Mouse (Mus musculus) stomach, embryonic 16.5 days (tissue): ENCODE results near the gene Dync1li1. TPM values are rescaled to one million over a fixed set of nuclear protein-coding genes. Genes with fewer than 3 reads are reported as not detected.
A peak's percentile ranks its signal among the peaks of the same experiment; 100 is the strongest.
"Not testable (repeated sequence)": the region's sequence is repeated elsewhere in the genome, so short reads cannot be mapped to it uniquely, and the experiment has no call there.

ENCODE experiments used
- ATAC-seq: fragments of 200-750 bp; cut with Nextera tagmentation; 2 replicates; pipeline ENCODE4 v1.8.0; 2017; ENCODE audit warnings: moderate number of reproducible peaks, moderate TSS enrichment; ENCODE audit not compliant: insufficient read depth, low FRiP score
- H3K27ac ChIP-seq: fragments of 300-500 bp; sonication (generic); 2 replicates; pipeline ENCODE4 v1.5.1; 2014; ENCODE audit warnings: low read length
- H3K27me3 ChIP-seq: fragments of 300-500 bp; sonication (generic); 2 replicates; pipeline ENCODE4 v1.6.1; 2014; ENCODE audit warnings: low read length, control low read depth, mixed read lengths; ENCODE audit not compliant: control insufficient read depth, insufficient read depth
- H3K36me3 ChIP-seq: fragments of 300-500 bp; sonication (generic); 2 replicates; pipeline ENCODE4 v1.6.1; 2014; ENCODE audit warnings: low read length; ENCODE audit not compliant: control insufficient read depth, insufficient read depth
- H3K4me1 ChIP-seq: fragments of 300-500 bp; sonication (generic); 2 replicates; pipeline ENCODE4 v1.6.1; 2014; ENCODE audit warnings: low read length, control low read depth, mixed read lengths; ENCODE audit not compliant: control insufficient read depth, insufficient read depth
- H3K4me2 ChIP-seq: fragments of 300-500 bp; sonication (generic); 2 replicates; pipeline ENCODE4 v1.6.1; 2014; ENCODE audit warnings: low read depth, low read length, mixed read lengths
- H3K4me3 ChIP-seq: fragments of 300-500 bp; sonication (generic); replicated peaks from 2 replicates; pipeline ENCODE4 v1.5.1; 2014; ENCODE audit warnings: mild to moderate bottlenecking, low read length
- H3K9ac ChIP-seq: fragments of 300-500 bp; sonication (generic); 2 replicates; pipeline ENCODE4 v1.6.1; 2014; ENCODE audit warnings: low read length
- H3K9me3 ChIP-seq: fragments of 300-500 bp; sonication (generic); replicated peaks from 2 replicates; pipeline ENCODE4 v1.6.1; 2016; ENCODE audit warnings: low read length, control low read depth; ENCODE audit not compliant: control insufficient read depth
- whole genome bisulfite sequencing: fragments of 180-500 bp; shearing (Covaris S2); extraction: QIAGEN DNeasy Blood & Tissue Kit; methylation state at CpG from one replicate; pipeline ENCODE4 v1.1.7; 2014; 5-methylcytosine and 5-hydroxymethylcytosine counted together
- polyA plus RNA-seq: library from polyadenylated mRNA; unstranded; fragments of >200 nt; fragmentation: Nextera tagmentation; extraction: Ambion mirVana; gene quantifications from 2 replicates; pipeline ENCODE4 v1.2.1, GENCODE M21; 2015

Gene Dync1li1
- polyA plus RNA-seq, 1 experiment from 2014 or later = 45.2 TPM

DNA sequence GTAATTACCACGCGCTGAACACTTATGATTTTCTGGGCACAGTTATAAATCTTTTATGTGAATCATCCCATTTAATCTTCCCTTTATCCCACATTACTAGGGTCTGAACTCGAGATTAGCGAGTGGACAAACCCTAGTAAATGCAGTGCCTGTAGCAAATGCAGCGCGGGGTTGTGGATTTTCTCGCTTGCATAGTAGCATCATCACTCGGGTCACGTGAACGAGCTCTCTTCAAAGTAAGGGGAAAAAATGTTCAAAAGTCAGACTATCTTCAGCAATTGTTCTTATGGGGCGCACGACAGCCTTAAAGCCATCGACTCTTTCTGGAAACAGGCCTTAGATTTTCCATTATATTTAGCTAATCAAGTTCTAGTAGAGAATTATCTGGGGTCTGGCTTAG lies 951 bp upstream of the Dync1li1 start:
- H3K27ac ChIP-seq = no peak overlapping the region
- ATAC-seq = no peak
- WGBS = 82% methylated on average over 13 of the region's 13 CpGs
- no peaks in the 10 kb centered on the region for H3K9me3 ChIP-seq
- peak overlapping the region; percentile 93 for H3K4me3 ChIP-seq
- H3K36me3 ChIP-seq = peaks cover 4% of the 10 kb centered on the region; the same call in 1 of the 2 replicates
- H3K4me1 ChIP-seq = peaks cover 17% of the 10 kb centered on the region
- H3K27me3 ChIP-seq = no peaks in the 10 kb centered on the region
- H3K9ac ChIP-seq = peak overlapping the region; percentile 95
- peak overlapping the region; percentile 79 for H3K4me2 ChIP-seq

DNA sequence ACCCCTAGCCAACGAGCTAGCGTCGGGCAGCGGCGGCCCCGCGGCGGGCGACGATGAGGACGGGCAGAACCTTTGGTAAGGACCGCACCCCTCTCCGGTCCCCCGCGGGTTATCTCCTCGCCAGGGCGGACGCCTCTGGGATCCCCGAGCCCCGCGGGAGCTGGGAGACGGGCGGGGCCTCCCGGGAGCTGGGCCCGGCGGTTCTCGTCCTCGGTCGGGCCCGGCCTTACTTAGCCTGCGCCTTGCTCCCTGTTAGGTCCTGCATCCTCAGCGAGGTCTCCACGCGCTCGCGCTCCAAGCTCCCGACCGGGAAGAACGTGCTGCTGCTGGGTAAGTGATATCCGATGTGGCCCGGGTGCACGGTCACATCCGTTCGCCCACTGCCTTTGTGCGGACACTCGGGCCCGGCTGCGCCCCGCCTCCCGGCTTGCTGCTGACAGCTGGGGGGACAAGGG lies 390 bp downstream of the Dync1li1 start:
- Histone ChIP-seq H3K9me3 (no peaks in the 10 kb centered on the region), H3K4me1 (peaks cover 17% of the 10 kb centered on the region), H3K4me3 (peak overlapping the region; percentile 93), H3K9ac (peak overlapping the region; percentile 95), H3K27me3 (no peaks in the 10 kb centered on the region), H3K36me3 (peaks cover 8% of the 10 kb centered on the region; the same call in 1 of the 2 replicates), H3K4me2 (peak overlapping the region; percentile 79), H3K27ac (peak overlapping the region; percentile 91)
- under 1% methylated on average over 50 of the region's 50 CpGs for WGBS
- peak; percentile 74 for ATAC-seq

DNA sequence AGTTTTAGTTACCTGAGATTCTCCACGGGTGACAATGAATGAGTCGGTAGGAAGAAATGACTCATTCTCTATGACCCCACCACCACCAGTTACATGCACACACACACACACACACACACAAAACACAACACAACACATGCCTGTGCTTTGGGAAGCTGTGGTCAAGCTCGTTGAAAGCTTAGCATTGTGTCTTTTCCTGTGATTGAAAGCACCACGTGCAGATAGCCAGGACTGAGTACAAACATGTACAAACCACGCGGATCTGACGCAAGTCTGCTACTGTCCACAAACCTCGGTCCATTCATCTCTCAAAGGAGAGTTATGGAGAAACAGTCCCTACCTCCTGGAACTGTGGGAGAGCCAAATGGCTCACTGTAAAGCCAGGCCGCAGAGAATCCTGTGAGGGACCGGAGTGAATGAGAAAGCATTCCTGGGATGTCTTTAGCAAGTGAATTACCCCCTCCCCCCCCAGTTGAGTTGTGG lies 1.6 kb downstream of the Dync1li1 start:
- ATAC-seq = no peak
- no peak overlapping the region for H3K27ac ChIP-seq

DNA sequence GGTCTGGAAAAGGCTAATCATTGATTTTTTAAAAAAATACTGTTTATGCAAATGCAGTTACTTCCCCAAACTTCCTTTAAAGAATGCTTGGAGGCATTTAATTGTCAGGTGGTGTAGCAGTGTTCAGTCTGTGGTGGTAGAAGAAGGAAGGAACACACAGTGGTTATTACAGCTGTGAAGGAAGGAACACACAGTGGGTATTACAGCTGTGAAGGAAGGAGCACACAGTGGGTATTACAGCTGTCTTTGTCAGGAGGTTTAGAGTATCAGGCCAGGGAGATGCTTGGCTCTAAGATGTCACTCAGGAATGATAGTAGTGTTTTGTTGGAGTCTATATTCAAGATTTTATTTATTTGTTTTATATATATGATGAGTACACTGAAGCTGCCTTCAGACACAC lies 2.5 kb downstream of the Dync1li1 start:
- H3K27ac ChIP-seq = no peak overlapping the region
- peaks cover 17% of the 10 kb centered on the region for H3K4me1 ChIP-seq
- no peaks in the 10 kb centered on the region for H3K27me3 ChIP-seq
- no peak overlapping the region for H3K4me3 ChIP-seq
- peaks cover 8% of the 10 kb centered on the region; the same call in 1 of the 2 replicates for H3K36me3 ChIP-seq
- ATAC-seq = no peak
- H3K4me2 ChIP-seq = no peak overlapping the region
- no peak overlapping the region for H3K9ac ChIP-seq
- no peaks in the 10 kb centered on the region for H3K9me3 ChIP-seq

More for the DNA sequence above, 1.6 kb downstream of the Dync1li1 start:
- peak overlapping the region; percentile 79 for H3K4me2 ChIP-seq
- H3K4me1 ChIP-seq = peaks cover 17% of the 10 kb centered on the region
- WGBS = 8% methylated on average over 10 of the region's 10 CpGs
- peak overlapping the region; percentile 93 for H3K4me3 ChIP-seq
- no peaks in the 10 kb centered on the region for H3K9me3 ChIP-seq
- H3K9ac ChIP-seq = 0 out of 2 replicates have a peak overlapping the region, but pooled peaks have one; percentile 36
- peaks cover 8% of the 10 kb centered on the region; the same call in 1 of the 2 replicates for H3K36me3 ChIP-seq
- H3K27me3 ChIP-seq = no peaks in the 10 kb centered on the region

DNA sequence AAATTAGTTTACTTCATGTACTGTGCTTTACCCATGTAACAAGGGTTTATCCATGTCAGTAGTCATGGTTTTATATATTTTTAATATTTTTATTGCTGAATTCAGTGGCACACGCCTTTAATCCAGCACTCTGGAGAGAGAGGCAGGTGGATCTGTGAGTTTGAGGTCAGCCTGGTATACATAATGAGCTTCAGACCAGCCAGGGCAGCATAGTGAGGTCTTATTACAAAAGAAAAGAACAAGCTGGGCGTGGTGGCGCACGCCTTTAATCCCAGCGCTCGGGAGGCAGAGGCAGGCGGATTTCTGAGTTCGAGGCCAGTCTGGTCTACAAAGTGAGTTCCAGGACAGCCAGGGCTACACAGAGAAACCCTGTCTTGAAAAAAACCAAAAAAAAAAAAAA lies 7.1 kb downstream of the Dync1li1 start:
- H3K27me3 ChIP-seq, H3K27ac ChIP-seq, H3K4me1 ChIP-seq, H3K4me3 ChIP-seq, H3K36me3 ChIP-seq, ATAC-seq, H3K9ac ChIP-seq, H3K4me2 ChIP-seq, H3K9me3 ChIP-seq: not testable (repeated sequence)
- 93% methylated on average over 8 of the region's 8 CpGs for WGBS

DNA sequence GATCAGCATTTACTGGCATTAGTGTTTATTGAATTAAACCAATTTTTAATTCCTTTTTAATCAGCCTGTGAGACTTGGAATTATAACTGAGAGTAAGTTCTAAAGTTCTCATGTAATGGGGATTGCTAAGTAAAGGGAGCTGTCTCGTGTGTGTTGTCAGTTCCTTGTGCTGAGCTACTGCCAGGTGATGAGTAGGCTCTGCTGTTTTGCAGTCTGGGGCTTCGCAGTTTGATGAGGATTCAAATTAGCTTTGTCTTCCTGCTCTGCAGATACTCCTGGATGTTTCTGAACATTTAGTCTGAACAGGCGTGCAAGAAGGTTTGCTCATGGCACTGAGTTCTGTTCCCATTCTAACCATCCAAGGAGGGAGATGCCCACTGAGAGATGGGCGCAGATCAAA lies 8.5 kb downstream of the Dync1li1 start:
- Histone ChIP-seq H3K27ac (no peak overlapping the region), H3K4me1 (no peaks in the 10 kb centered on the region), H3K4me3 (no peak overlapping the region), H3K36me3 (peaks cover 8% of the 10 kb centered on the region; the same call in 1 of the 2 replicates), H3K4me2 (no peak overlapping the region), H3K9ac (no peak overlapping the region), H3K27me3 (no peaks in the 10 kb centered on the region), H3K9me3 (no peaks in the 10 kb centered on the region)
- ATAC-seq = no peak
- WGBS = 88% methylated on average over 4 of the region's 4 CpGs

DNA sequence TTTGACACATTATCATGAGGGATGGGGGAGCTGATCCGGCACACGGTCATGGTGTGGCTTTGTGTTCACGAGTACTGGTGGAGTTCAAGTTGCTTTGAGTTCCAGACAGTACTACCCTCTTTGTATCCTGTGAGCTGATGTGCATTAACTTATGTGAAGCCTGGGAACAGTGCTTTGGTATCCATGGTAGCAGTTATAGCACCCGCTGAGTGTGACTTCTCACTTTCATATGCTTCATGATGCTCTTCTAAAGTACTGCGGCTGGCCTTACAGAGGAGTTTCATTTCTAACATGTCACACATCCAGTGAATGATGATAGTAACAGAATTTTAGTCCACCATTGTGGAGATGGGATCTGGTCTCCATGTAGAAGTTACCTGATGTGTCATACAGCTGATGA lies 9.3 kb downstream of the Dync1li1 start:
- no peaks in the 10 kb centered on the region for H3K9me3 ChIP-seq
- peaks cover under 1% of the 10 kb centered on the region; the same call in 1 of the 2 replicates for H3K36me3 ChIP-seq
- no peak overlapping the region for H3K4me3 ChIP-seq
- 88% methylated on average over 5 of the region's 5 CpGs for WGBS
- H3K4me1 ChIP-seq = no peaks in the 10 kb centered on the region
- no peak for ATAC-seq
- H3K27me3 ChIP-seq = no peaks in the 10 kb centered on the region
- no peak overlapping the region for H3K27ac ChIP-seq
- H3K9ac ChIP-seq = no peak overlapping the region
- no peak overlapping the region for H3K4me2 ChIP-seq

DNA sequence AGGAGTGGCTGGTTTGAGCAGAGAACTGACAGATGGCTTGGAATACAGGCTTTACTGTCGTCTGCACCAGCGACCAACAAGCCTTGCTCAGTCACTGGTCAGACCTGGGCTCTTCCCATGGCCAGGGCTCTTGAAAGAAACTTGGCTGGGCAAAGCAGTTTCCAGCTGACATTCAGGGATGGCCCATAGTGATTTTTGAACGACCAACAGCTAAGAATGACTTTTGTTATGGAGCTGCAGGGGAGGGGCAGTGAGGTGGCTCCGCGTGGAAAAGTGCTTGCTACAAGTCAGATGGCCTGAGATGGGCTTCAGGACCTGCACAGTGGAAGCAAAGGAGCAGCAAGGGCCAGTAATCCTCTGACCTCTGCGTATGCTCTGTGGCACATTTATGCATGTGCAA lies 10.7 kb downstream of the Dync1li1 start:
- Histone ChIP-seq H3K36me3 (no peaks in the 10 kb centered on the region; the same call in 1 of the 2 replicates), H3K4me1 (no peaks in the 10 kb centered on the region), H3K9ac (no peak overlapping the region), H3K27me3 (no peaks in the 10 kb centered on the region), H3K4me3 (no peak overlapping the region), H3K4me2 (no peak overlapping the region), H3K27ac (no peak overlapping the region), H3K9me3 (no peaks in the 10 kb centered on the region)
- no peak for ATAC-seq
- WGBS = 74% methylated on average over 6 of the region's 6 CpGs

DNA sequence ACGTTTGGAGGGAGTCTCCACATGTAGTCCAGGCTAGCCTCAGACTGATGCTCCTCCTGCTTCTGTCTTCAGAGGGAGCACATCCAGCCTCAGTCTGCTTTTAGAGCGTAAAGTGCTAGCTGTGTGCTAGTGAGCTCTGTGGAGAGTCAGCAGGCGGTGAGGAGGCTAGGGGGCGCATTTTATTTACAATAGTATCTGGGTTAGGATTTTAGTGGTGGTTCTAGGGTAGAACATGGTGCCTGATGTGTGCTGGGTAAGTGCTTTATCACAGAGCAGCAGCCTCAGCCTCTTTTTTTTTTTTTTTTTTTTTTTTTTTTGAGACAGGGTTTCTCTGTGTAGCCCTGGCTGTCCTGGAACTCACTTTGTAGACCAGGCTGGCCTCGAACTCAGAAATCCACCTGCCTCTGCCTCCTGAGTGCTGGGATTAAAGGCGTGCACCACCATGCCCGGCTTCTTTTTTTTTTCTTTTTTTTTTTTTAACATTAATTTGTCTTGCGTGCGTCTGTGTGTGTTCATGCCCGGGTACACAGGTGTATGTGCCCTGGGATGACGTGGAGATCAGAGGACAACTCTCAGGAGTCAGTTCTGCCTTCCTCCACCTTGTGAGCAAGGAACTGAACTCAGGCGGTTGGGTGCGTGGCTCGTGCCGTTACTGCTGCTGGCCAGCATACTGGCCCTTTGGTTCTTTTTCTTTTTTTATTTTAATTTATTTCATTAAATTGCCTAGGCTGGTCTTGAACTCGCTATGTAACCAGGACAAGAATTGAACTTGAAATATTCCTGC lies 11.5 kb downstream of the Dync1li1 start:
- H3K9me3 ChIP-seq = no peaks in the 10 kb centered on the region
- no peak for ATAC-seq
- H3K27me3 ChIP-seq = no peaks in the 10 kb centered on the region
- H3K9ac ChIP-seq = no peak overlapping the region
- 89% methylated on average over 15 of the region's 16 CpGs for WGBS
- no peak overlapping the region for H3K27ac ChIP-seq
- no peaks in the 10 kb centered on the region for H3K4me1 ChIP-seq
- H3K4me2 ChIP-seq = no peak overlapping the region
- peaks cover under 1% of the 10 kb centered on the region; the same call in 1 of the 2 replicates for H3K36me3 ChIP-seq
- no peak overlapping the region for H3K4me3 ChIP-seq
